Mouse (Mus musculus) kidney, adult 2 months (tissue): ENCODE measurements around the gene Pvalb.

Experiments used
- CTCF ChIP-seq: fragments of 200-500 bp; conservative IDR thresholded peaks from 2 replicates; pipeline ENCODE4 v1.5.1; 2011; ENCODE audit warnings: low read depth, mild to moderate bottlenecking, control low read depth, low read length, moderate library complexity, mixed read lengths; ENCODE audit not compliant: insufficient read depth, insufficient read length
- POLR2A ChIP-seq: fragments of 200-500 bp; IDR thresholded peaks from one replicate; pipeline ENCODE4 v1.6.1; 2011; ENCODE audit warnings: low read depth, low read length, control low read depth

- TF ChIP-seq POLR2A = no peak
- peak; percentile 91 for TF ChIP-seq CTCF
Observed at GRCm38 (mm10) chr15:78178397-78178796, 27.8 kb downstream of the Pvalb start.
